Mouse (Mus musculus): ENCODE results near the gene Pramel7. TPM values are rescaled to one million over a fixed set of nuclear protein-coding genes. Genes with fewer than 3 reads are reported as not detected.

Gene Pramel7
- total RNA-seq, 1 experiment, result 9.3 TPM

DNA sequence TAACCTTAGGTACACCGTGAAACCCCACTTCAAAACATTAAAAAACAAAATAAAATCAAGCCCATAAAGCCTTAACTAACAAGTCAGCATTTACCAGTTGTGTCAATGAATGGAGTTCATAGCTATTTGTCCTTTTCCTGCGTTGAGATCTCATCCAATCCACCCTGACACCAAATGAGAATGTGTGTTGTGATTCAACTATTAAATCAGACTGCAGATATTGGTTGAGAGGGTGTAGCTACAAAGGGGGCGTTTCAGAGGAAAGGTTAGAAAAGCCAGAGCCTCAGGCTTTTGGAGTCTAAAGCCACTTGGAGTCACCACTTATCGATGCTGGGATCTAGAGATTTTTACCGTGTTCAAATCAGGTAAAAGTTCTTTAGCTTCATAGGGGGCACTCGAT is 9.4 kb upstream of the Pramel7 start, which contains the start of gene Pramel6:
Pramel6 (plus strand) TSS at position 301 of the 400 bp plus-strand sequence.
- no peak within 1 kb of the TSS for H3K27ac ChIP-seq (ENCODE audit: insufficient read depth, low read depth, low read length, poor library complexity, severe bottlenecking)
- DNase-seq (ENCODE audit: low read depth, low spot score), result no peak
- in situ Hi-C loops (cut with MboI; ENCODE audit: low sequenced_read_pairs in 2 of 2, unreplicated experiment in 2 of 2), result no loop called here
- H3K36me3 ChIP-seq (ENCODE audit: control insufficient read depth, insufficient read depth, low read length, poor library complexity, severe bottlenecking), result no peaks in the 10 kb centered on the region
- TF ChIP-seq MAFK (IDR thresholded peaks at IDR 0.05; ENCODE audit: insufficient read depth, low read depth, low read length), result no peak
- TF ChIP-seq CHD2 (IDR thresholded peaks at IDR 0.05; ENCODE audit: low read depth, low read length), result no peak
- no peak within 1 kb of the TSS; the same call in 1 of the 2 replicates for H3K9ac ChIP-seq (ENCODE audit: insufficient read depth, low read depth, low read length, poor library complexity, severe bottlenecking)
- H3K4me1 ChIP-seq (ENCODE audit: control insufficient read depth in 2 of 2, insufficient read depth in 2 of 2, low read length in 2 of 2, poor library complexity in 1 of 2), result 0 out of 4 replicates have a peak, but pooled peaks cover 0 to 2% of the 10 kb centered on the region in 2 experiments
- H3K9me3 ChIP-seq (ENCODE audit: control insufficient read depth, insufficient read depth, low read depth, low read length), result no peaks in the 10 kb centered on the region
- H3K4me3 ChIP-seq (ENCODE audit: insufficient read depth in 1 of 2, low read depth in 1 of 2, low read length in 2 of 2, poor library complexity in 1 of 2, severe bottlenecking in 1 of 2), result no peak within 1 kb of the TSS

DNA sequence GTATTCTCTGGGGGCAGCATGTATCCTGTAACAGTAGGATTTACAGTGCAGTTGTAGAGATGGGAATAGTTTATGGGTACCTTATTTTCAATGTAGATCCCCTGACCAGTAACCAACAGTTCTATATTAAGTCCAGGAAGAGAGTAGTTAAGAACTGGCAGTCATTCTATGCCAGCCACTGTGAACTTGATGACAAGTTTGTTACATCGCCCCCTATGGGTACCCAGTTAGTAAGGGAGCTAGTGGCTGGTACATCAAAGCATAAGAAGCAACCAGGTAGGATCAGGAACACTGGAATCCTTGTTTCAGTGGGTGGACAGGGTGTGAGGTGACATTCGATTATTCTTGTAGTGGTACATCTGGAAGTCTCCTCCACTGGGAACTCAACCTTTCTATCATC is 14.6 kb downstream of the Pramel7 start:
- peak; percentile 26 for DNase-seq (ENCODE audit: low read depth, low spot score)
- Histone ChIP-seq H3K4me3 (ENCODE audit: insufficient read depth in 1 of 2, low read depth in 1 of 2, low read length in 2 of 2, poor library complexity in 1 of 2, severe bottlenecking in 1 of 2) (no peak overlapping the region), H3K9ac (ENCODE audit: insufficient read depth, low read depth, low read length, poor library complexity, severe bottlenecking) (no peak overlapping the region), H3K27ac (ENCODE audit: insufficient read depth, low read depth, low read length, poor library complexity, severe bottlenecking) (no peak overlapping the region; the same call in 1 of the 2 replicates), H3K9me3 (ENCODE audit: control insufficient read depth, insufficient read depth, low read depth, low read length) (no peaks in the 10 kb centered on the region), H3K4me1 (ENCODE audit: control insufficient read depth in 2 of 2, insufficient read depth in 2 of 2, low read length in 2 of 2, poor library complexity in 1 of 2) (peaks cover 0 to 5% of the 10 kb centered on the region in 2 experiments; a peak in 3 of 4 replicates), H3K36me3 (ENCODE audit: control insufficient read depth, insufficient read depth, low read length, poor library complexity, severe bottlenecking) (no peaks in the 10 kb centered on the region)
- in situ Hi-C loops (cut with MboI; ENCODE audit: low sequenced_read_pairs in 2 of 2, unreplicated experiment in 2 of 2), result no loop called here
- TF ChIP-seq CHD2 (IDR thresholded peaks at IDR 0.05; ENCODE audit: low read depth, low read length), result no peak
- no peak for TF ChIP-seq MAFK (IDR thresholded peaks at IDR 0.05; ENCODE audit: insufficient read depth, low read depth, low read length)
- TF ChIP-seq HCFC1 (IDR thresholded peaks at IDR 0.05; ENCODE audit: borderline replicate concordance, insufficient read depth, low read length), result no peak
- TF ChIP-seq ZNF384 (IDR thresholded peaks at IDR 0.05; ENCODE audit: low read depth, low read length), result no peak
- TF ChIP-seq ZC3H11A (IDR thresholded peaks at IDR 0.05; ENCODE audit: borderline replicate concordance, low read depth, low read length), result no peak

GRCm38 (mm10) chr2:87481158-87481557 is 15.7 kb downstream of the Pramel7 start:
- in situ Hi-C loops (cut with MboI; ENCODE audit: low sequenced_read_pairs in 2 of 2, unreplicated experiment in 2 of 2), result no loop called here
- peak; percentile 73 for DNase-seq (ENCODE audit: low read depth, low spot score)
- TF ChIP-seq CHD2 (IDR thresholded peaks at IDR 0.05; ENCODE audit: low read depth, low read length) (0 out of 2 replicates have a peak, but pooled peaks have one; percentile 61), HCFC1 (IDR thresholded peaks at IDR 0.05; ENCODE audit: borderline replicate concordance, insufficient read depth, low read length) (no peak)
- Histone ChIP-seq H3K4me3 (ENCODE audit: insufficient read depth in 1 of 2, low read depth in 1 of 2, low read length in 2 of 2, poor library complexity in 1 of 2, severe bottlenecking in 1 of 2) (no peak overlapping the region), H3K9ac (ENCODE audit: insufficient read depth, low read depth, low read length, poor library complexity, severe bottlenecking) (no peak overlapping the region), H3K4me1 (ENCODE audit: control insufficient read depth in 2 of 2, insufficient read depth in 2 of 2, low read length in 2 of 2, poor library complexity in 1 of 2) (peaks cover 0 to 5% of the 10 kb centered on the region in 2 experiments; a peak in 2 of 4 replicates), H3K27ac (ENCODE audit: insufficient read depth, low read depth, low read length, poor library complexity, severe bottlenecking) (peak overlapping the region; percentile 61; the same call in 1 of the 2 replicates), H3K9me3 (ENCODE audit: control insufficient read depth, insufficient read depth, low read depth, low read length) (no peaks in the 10 kb centered on the region), H3K36me3 (ENCODE audit: control insufficient read depth, insufficient read depth, low read length, poor library complexity, severe bottlenecking) (no peaks in the 10 kb centered on the region)

GRCm38 (mm10) chr2:87480207-87480606 is 16.7 kb downstream of the Pramel7 start:
- H3K9ac ChIP-seq (ENCODE audit: insufficient read depth, low read depth, low read length, poor library complexity, severe bottlenecking), result no peak overlapping the region
- TF ChIP-seq ZC3H11A (IDR thresholded peaks at IDR 0.05; ENCODE audit: borderline replicate concordance, low read depth, low read length) (peak; percentile 93), MAFK (IDR thresholded peaks at IDR 0.05; ENCODE audit: insufficient read depth, low read depth, low read length) (no peak), HCFC1 (IDR thresholded peaks at IDR 0.05; ENCODE audit: borderline replicate concordance, insufficient read depth, low read length) (no peak)
- no peaks in the 10 kb centered on the region for H3K36me3 ChIP-seq (ENCODE audit: control insufficient read depth, insufficient read depth, low read length, poor library complexity, severe bottlenecking)
- H3K4me1 ChIP-seq (ENCODE audit: control insufficient read depth in 2 of 2, insufficient read depth in 2 of 2, low read length in 2 of 2, poor library complexity in 1 of 2), result peaks cover 0 to 5% of the 10 kb centered on the region in 2 experiments; a peak in 2 of 4 replicates
- peak; percentile 51 for DNase-seq (ENCODE audit: low read depth, low spot score)
- H3K4me3 ChIP-seq (ENCODE audit: insufficient read depth in 1 of 2, low read depth in 1 of 2, low read length in 2 of 2, poor library complexity in 1 of 2, severe bottlenecking in 1 of 2), result no peak overlapping the region
- in situ Hi-C loops (cut with MboI; ENCODE audit: low sequenced_read_pairs in 2 of 2, unreplicated experiment in 2 of 2), result no loop called here
- no peaks in the 10 kb centered on the region for H3K9me3 ChIP-seq (ENCODE audit: control insufficient read depth, insufficient read depth, low read depth, low read length)
- H3K27ac ChIP-seq (ENCODE audit: insufficient read depth, low read depth, low read length, poor library complexity, severe bottlenecking), result no peak overlapping the region; the same call in 1 of the 2 replicates

DNA sequence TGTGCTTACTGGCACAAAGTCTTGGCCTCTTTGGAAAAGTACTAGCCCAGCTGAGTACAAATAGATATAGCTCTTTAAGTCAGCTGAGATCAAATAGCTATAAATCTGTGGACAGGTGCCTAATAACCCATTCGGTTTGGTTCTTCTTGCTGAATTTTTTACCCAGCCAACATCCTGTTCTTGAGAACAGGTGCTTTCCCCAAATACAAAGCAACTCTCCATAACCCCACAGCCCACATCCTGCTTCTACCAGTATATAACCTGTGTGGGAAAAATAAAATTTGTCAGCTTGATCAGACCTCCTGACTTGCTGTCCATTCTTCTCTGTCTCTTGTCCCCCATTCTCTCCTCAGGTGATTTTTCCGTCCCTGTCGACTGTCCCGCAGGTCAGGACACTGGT is 35.1 kb downstream of the Pramel7 start:
- in situ Hi-C loops (cut with MboI; ENCODE audit: low sequenced_read_pairs in 2 of 2, unreplicated experiment in 2 of 2), result no loop called here
- H3K9ac ChIP-seq (ENCODE audit: insufficient read depth, low read depth, low read length, poor library complexity, severe bottlenecking), result no peak overlapping the region
- no peaks in the 10 kb centered on the region for H3K4me1 ChIP-seq (ENCODE audit: control insufficient read depth in 2 of 2, insufficient read depth in 2 of 2, low read length in 2 of 2, poor library complexity in 1 of 2)

More for the DNA sequence above, 35.1 kb downstream of the Pramel7 start:
- no peak overlapping the region for H3K27ac ChIP-seq (ENCODE audit: insufficient read depth, low read depth, low read length, poor library complexity, severe bottlenecking)
- H3K4me3 ChIP-seq (ENCODE audit: insufficient read depth in 1 of 2, low read depth in 1 of 2, low read length in 2 of 2, poor library complexity in 1 of 2, severe bottlenecking in 1 of 2), result no peak overlapping the region
- no peak for DNase-seq (ENCODE audit: low read depth, low spot score)
- no peaks in the 10 kb centered on the region for H3K36me3 ChIP-seq (ENCODE audit: control insufficient read depth, insufficient read depth, low read length, poor library complexity, severe bottlenecking)
- H3K9me3 ChIP-seq (ENCODE audit: control insufficient read depth, insufficient read depth, low read depth, low read length), result no peaks in the 10 kb centered on the region
- TF ChIP-seq HCFC1 (IDR thresholded peaks at IDR 0.05; ENCODE audit: borderline replicate concordance, insufficient read depth, low read length), result no peak
- no peak for TF ChIP-seq CHD2 (IDR thresholded peaks at IDR 0.05; ENCODE audit: low read depth, low read length)

Data from ES-E14 (cell line).